Mouse (Mus musculus): Measurements from ENCODE around the gene Trak1.

DNA sequence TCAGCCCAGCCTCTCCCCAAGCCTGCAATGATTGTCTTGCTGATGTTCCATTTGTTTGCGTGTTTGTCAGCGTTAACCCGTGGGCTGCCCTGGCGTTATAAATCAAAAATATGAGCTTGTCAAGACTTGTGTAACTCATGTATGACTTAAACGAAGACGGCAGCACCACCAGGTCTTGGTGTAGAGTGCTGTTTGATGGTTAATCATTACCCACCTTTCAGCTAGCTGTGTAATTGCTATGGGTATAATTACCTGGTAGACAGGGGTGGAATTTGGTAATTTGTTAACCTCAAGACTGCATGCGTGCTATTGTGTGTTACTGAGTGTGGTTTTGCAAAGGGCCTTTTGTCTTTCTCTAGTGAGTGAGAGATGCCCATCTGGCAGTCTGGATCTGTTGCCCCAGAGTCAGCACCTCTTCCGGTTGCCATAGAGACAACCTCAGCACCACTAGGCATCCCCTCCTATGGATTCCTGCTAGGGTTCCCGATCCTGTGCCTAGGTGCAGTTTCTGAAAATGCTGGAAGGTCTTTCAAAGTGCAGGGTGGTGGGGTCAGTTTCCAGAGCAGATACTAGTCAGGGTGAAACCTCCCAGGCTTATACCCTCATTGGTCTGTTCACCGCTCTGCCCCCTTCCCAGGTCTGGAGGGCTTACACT is 15.1 kb downstream of the Trak1 start:
- no peak for TF ChIP-seq CTCF (conservative IDR thresholded peaks at IDR 0.05; ENCODE audit: low read length)
- no peak for TF ChIP-seq POU5F1 (IDR thresholded peaks at IDR 0.05; ENCODE audit: borderline replicate concordance, low read length)
- TF ChIP-seq NANOG (IDR thresholded peaks at IDR 0.05; ENCODE audit: borderline replicate concordance, low read length), result no peak

Measured in E14TG2a.4 (cell line).